Mouse (Mus musculus) forelimb bud, embryonic 11.5 days (tissue): ENCODE results near the gene Lim2.
"Not testable (repeated sequence)": the region's sequence is repeated elsewhere in the genome, so short reads cannot be mapped to it uniquely, and the experiment has no call there.

ENCODE experiments used
- DNase-seq: peaks from one replicate; pipeline ENCODE4 v3.0.0-alpha.2; 2012; ENCODE audit warnings: low read depth, low spot score

Lim2 gene

GRCm38 (mm10) chr7:43427406-43427805 is at the start of gene Lim2:
Gene Lim2, plus strand, starts transcription at chr7:43427670.
- DNase-seq: no peak

- peak; percentile 42 for DNase-seq
Observed at GRCm38 (mm10) chr7:43378226-43378625, 49.2 kb upstream of the Lim2 start.

- DNase-seq: no peak
Observed at GRCm38 (mm10) chr7:43392349-43393121, 34.9 kb upstream of the Lim2 start.

- DNase-seq: no peak
Observed at GRCm38 (mm10) chr7:43399501-43399900, 28.0 kb upstream of the Lim2 start.

- no peak for DNase-seq
Observed at GRCm38 (mm10) chr7:43402718-43403117, 24.8 kb upstream of the Lim2 start.

GRCm38 (mm10) chr7:43407573-43407972 is 19.9 kb upstream of the Lim2 start:
- no peak for DNase-seq

GRCm38 (mm10) chr7:43408131-43408553 is 19.3 kb upstream of the Lim2 start, which contains the start of gene Siglecg:
Gene Siglecg, plus strand, starts transcription at chr7:43408204.
- DNase-seq: no peak

- DNase-seq: no peak
Observed at GRCm38 (mm10) chr7:43409084-43409483, 18.4 kb upstream of the Lim2 start.

- not testable (repeated sequence) for DNase-seq
Observed at GRCm38 (mm10) chr7:43411724-43412123, 15.7 kb upstream of the Lim2 start.

GRCm38 (mm10) chr7:43417298-43417697 is 10.2 kb upstream of the Lim2 start:
- no peak for DNase-seq

GRCm38 (mm10) chr7:43422995-43423617 is 4.4 kb upstream of the Lim2 start:
- peak; percentile 76 for DNase-seq

- DNase-seq: no peak
Observed at GRCm38 (mm10) chr7:43423991-43424625, 3.4 kb upstream of the Lim2 start.

- DNase-seq: no peak
Observed at GRCm38 (mm10) chr7:43429500-43429899, 2.0 kb downstream of the Lim2 start.

- DNase-seq: no peak
Observed at GRCm38 (mm10) chr7:43432891-43433290, 5.4 kb downstream of the Lim2 start.

- DNase-seq: no peak
Observed at GRCm38 (mm10) chr7:43434676-43435075, 7.2 kb downstream of the Lim2 start.

GRCm38 (mm10) chr7:43436341-43437255 is 9.1 kb downstream of the Lim2 start, which contains the start of gene Nkg7:
Gene Nkg7, plus strand, starts transcription at chr7:43437073.
- DNase-seq: no peak

GRCm38 (mm10) chr7:43438611-43439010 is 11.1 kb downstream of the Lim2 start:
- no peak for DNase-seq

GRCm38 (mm10) chr7:43440482-43440881 is 13.0 kb downstream of the Lim2 start, which contains the start of gene Cldnd2:
Gene Cldnd2, plus strand, starts transcription at chr7:43440782.
- DNase-seq: no peak

- no peak for DNase-seq
Observed at GRCm38 (mm10) chr7:43441071-43441470, 13.6 kb downstream of the Lim2 start.

- no peak for DNase-seq
Observed at GRCm38 (mm10) chr7:43442684-43443083, 15.2 kb downstream of the Lim2 start.
